Mouse (Mus musculus) heart, embryonic 10.5 days (tissue): ENCODE data around the gene Fibcd1. TPM values are rescaled to one million over a fixed set of nuclear protein-coding genes. Genes with fewer than 3 reads are reported as not detected.

Experiments used
- DNase-seq: peaks from one replicate; pipeline ENCODE4 v3.0.0-alpha.2; 2017; ENCODE audit warnings: low spot score
- H3K27ac ChIP-seq: fragments of 300-500 bp; sonication (generic); 2 replicates; pipeline ENCODE4 v1.5.1; 2016; ENCODE audit warnings: mild to moderate bottlenecking
- H3K27me3 ChIP-seq: fragments of 300-500 bp; sonication (generic); 2 replicates; pipeline ENCODE4 v1.6.1; 2016; ENCODE audit warnings: mild to moderate bottlenecking; ENCODE audit not compliant: poor library complexity, insufficient read depth, severe bottlenecking
- H3K36me3 ChIP-seq: fragments of 300-500 bp; sonication (generic); 2 replicates; pipeline ENCODE4 v1.6.1; 2016; ENCODE audit warnings: mild to moderate bottlenecking, moderate library complexity
- H3K4me1 ChIP-seq: fragments of 300-500 bp; sonication (generic); 2 replicates; pipeline ENCODE4 v1.6.1; 2016; ENCODE audit warnings: mild to moderate bottlenecking
- H3K4me3 ChIP-seq: fragments of 300-500 bp; sonication (generic); 2 replicates; pipeline ENCODE4 v1.5.1; 2016; ENCODE audit warnings: mild to moderate bottlenecking, moderate library complexity
- H3K9me3 ChIP-seq: fragments of 300-500 bp; sonication (generic); 2 replicates; pipeline ENCODE4 v1.6.1; 2016; ENCODE audit warnings: mild to moderate bottlenecking, moderate library complexity
- WGBS: fragments of 180-500 bp; shearing (Covaris S2); methylation state at CpG from one replicate; pipeline ENCODE4 v1.1.7; 2016; 5-methylcytosine and 5-hydroxymethylcytosine counted together
- polyA plus RNA-seq: library from polyadenylated mRNA; unstranded; fragments of >200 nt; fragmentation: Nextera tagmentation; extraction: Ambion mirVana; gene quantifications from 2 replicates; pipeline ENCODE4 v1.2.1, GENCODE M21; 2016

Fibcd1 gene
- polyA plus RNA-seq, 1 experiment from 2014 or later, result 0.36 TPM

- Histone ChIP-seq H3K4me1 (peaks cover 7% of the 10 kb centered on the region), H3K27ac (no peak overlapping the region), H3K27me3 (no peaks in the 10 kb centered on the region), H3K4me3 (no peak overlapping the region), H3K36me3 (peaks cover 87% of the 10 kb centered on the region), H3K9me3 (no peaks in the 10 kb centered on the region)
- DNase-seq, result no peak
- WGBS, result 88% methylated on average over 9 of the region's 9 CpGs
Measured at GRCm38 (mm10) chr2:31801416-31801815, 44.4 kb downstream of the Fibcd1 start.

GRCm38 (mm10) chr2:31796943-31797342, 48.9 kb downstream of the Fibcd1 start:
- Histone ChIP-seq H3K4me3 (no peak overlapping the region), H3K9me3 (no peaks in the 10 kb centered on the region), H3K27me3 (no peaks in the 10 kb centered on the region), H3K4me1 (no peaks in the 10 kb centered on the region), H3K27ac (no peak overlapping the region), H3K36me3 (peaks cover 100% of the 10 kb centered on the region)
- no peak for DNase-seq
- WGBS, result 89% methylated on average over 3 of the region's 3 CpGs

- peaks cover 99% of the 10 kb centered on the region for H3K36me3 ChIP-seq
- WGBS, result 79% methylated on average over 6 of the region's 6 CpGs
- H3K27me3 ChIP-seq, result no peaks in the 10 kb centered on the region
- H3K9me3 ChIP-seq, result no peaks in the 10 kb centered on the region
- no peak for DNase-seq
- H3K27ac ChIP-seq, result no peak overlapping the region
- H3K4me1 ChIP-seq, result no peaks in the 10 kb centered on the region
- H3K4me3 ChIP-seq, result no peak overlapping the region
Measured at GRCm38 (mm10) chr2:31792611-31793010, 53.2 kb downstream of the Fibcd1 start.

DNA sequence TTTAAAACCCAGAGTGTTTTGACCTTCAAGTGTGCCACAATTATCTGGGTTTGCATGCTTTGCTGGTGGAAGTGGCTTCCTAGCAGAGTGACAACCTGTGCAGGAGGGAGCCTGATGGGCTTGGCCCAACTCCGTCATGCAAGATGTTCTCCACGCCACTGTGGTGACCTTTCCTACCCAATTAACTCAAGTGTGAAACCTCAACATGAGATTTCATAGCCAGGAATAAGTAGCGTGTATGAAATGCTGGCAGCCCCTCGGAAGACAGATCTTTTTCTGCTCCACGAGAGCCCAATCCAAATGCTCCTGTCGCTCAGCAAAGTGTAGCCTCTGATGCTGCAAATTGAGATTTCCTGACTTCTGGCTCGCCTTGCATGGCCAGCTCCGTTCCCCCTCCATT, 54.5 kb downstream of the Fibcd1 start:
- H3K27ac ChIP-seq, result no peak overlapping the region
- no peaks in the 10 kb centered on the region for H3K27me3 ChIP-seq
- no peak overlapping the region for H3K4me3 ChIP-seq
- peaks cover 99% of the 10 kb centered on the region for H3K36me3 ChIP-seq
- WGBS, result 90% methylated on average over 8 of the region's 8 CpGs
- no peaks in the 10 kb centered on the region for H3K9me3 ChIP-seq
- no peaks in the 10 kb centered on the region for H3K4me1 ChIP-seq
- no peak for DNase-seq

DNA sequence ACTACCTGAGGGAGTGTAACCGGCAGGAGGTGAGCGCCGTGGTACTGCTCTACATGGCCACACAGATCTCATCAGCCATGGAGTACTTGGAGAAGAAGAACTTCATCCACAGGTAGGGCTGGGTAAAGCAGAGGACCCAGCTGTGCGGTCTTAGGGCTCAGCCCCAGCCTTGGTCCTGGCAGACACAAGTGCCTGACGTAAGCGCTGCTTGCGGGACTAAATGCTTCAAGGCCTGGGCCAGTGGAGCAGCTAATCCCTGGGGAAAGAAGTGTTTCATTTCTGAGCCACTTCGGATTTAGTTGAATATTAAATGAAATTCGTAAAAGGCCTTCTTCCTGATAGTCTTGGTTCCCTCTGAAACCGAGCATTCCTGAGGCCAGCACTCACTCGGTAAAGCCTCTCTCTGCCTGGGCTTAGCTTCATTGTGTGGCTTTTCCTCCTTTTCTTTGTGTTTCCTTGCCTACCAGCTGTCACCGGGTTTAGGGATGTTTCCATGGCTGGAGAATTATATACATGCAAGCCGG, 55.0 kb downstream of the Fibcd1 start:
- Histone ChIP-seq H3K36me3 (peaks cover 99% of the 10 kb centered on the region), H3K27ac (no peak overlapping the region)
- 88% methylated on average over 13 of the region's 13 CpGs for WGBS

DNA sequence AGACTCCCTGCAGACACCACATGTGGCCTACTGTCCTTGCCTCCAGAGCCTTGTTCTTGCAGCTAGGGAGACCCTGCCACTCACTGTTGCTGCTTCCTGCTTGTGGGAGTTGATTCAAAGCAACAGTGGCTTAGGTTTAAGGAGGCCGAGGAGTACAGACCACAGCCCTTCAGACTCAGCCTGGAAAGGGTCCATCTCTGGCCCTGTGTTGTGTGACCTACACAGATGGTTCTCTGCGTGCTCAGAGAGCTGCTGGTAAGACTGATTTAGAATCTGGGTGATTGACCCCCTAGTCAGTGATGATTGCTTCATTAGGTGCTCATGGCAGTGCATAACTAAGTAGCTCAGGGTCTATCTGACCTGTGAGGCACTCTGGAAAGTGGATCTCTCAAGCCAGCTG, 56.6 kb downstream of the Fibcd1 start:
- Histone ChIP-seq H3K9me3 (no peaks in the 10 kb centered on the region), H3K36me3 (peaks cover 99% of the 10 kb centered on the region), H3K4me1 (no peaks in the 10 kb centered on the region), H3K4me3 (no peak overlapping the region), H3K27ac (no peak overlapping the region), H3K27me3 (no peaks in the 10 kb centered on the region)
- no peak for DNase-seq
- WGBS, result 85% methylated on average over 2 of the region's 2 CpGs

More for the DNA sequence above, 55.0 kb downstream of the Fibcd1 start:
- H3K27me3 ChIP-seq, result no peaks in the 10 kb centered on the region
- no peak for DNase-seq
- H3K4me1 ChIP-seq, result no peaks in the 10 kb centered on the region
- H3K9me3 ChIP-seq, result no peaks in the 10 kb centered on the region
- H3K4me3 ChIP-seq, result no peak overlapping the region

GRCm38 (mm10) chr2:31788227-31788626, 57.6 kb downstream of the Fibcd1 start:
- 80% methylated on average over 3 of the region's 3 CpGs for WGBS
- no peaks in the 10 kb centered on the region for H3K27me3 ChIP-seq
- no peaks in the 10 kb centered on the region for H3K4me1 ChIP-seq
- no peak overlapping the region for H3K27ac ChIP-seq
- no peak overlapping the region for H3K4me3 ChIP-seq
- DNase-seq, result no peak
- H3K36me3 ChIP-seq, result peaks cover 99% of the 10 kb centered on the region
- no peaks in the 10 kb centered on the region for H3K9me3 ChIP-seq

GRCm38 (mm10) chr2:31787029-31787428, 58.8 kb downstream of the Fibcd1 start:
- whole genome bisulfite sequencing, result 28% methylated on average over 7 of the region's 7 CpGs
- H3K9me3 ChIP-seq, result no peaks in the 10 kb centered on the region
- peaks cover 99% of the 10 kb centered on the region for H3K36me3 ChIP-seq
- no peak overlapping the region for H3K27ac ChIP-seq
- DNase-seq, result no peak
- no peaks in the 10 kb centered on the region for H3K4me1 ChIP-seq
- no peaks in the 10 kb centered on the region for H3K27me3 ChIP-seq
- H3K4me3 ChIP-seq, result no peak overlapping the region

DNA sequence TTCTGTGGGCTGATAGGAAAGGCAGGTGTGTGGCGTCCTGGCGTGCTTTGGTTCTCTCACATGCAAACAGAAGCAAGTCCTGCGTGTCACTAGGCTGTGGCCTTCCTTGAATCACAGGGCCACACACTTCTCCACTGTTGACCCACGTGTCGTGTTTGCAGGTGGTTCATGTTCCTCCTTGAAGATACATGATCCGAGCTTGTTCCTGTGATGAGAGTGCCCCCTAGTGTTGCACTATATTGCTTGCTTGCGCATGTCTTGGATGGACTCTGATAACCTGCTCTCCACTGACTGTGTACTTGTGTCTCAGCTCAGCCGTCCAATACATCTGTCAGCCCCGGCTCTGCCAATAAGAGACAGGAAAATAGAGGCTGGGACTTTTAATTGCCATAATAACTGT, 60.7 kb downstream of the Fibcd1 start:
- no peak for DNase-seq
- Histone ChIP-seq H3K4me3 (no peak overlapping the region), H3K4me1 (no peaks in the 10 kb centered on the region), H3K36me3 (peaks cover 99% of the 10 kb centered on the region), H3K27me3 (no peaks in the 10 kb centered on the region), H3K27ac (no peak overlapping the region), H3K9me3 (no peaks in the 10 kb centered on the region)
- WGBS, result 49% methylated on average over 9 of the region's 9 CpGs

DNA sequence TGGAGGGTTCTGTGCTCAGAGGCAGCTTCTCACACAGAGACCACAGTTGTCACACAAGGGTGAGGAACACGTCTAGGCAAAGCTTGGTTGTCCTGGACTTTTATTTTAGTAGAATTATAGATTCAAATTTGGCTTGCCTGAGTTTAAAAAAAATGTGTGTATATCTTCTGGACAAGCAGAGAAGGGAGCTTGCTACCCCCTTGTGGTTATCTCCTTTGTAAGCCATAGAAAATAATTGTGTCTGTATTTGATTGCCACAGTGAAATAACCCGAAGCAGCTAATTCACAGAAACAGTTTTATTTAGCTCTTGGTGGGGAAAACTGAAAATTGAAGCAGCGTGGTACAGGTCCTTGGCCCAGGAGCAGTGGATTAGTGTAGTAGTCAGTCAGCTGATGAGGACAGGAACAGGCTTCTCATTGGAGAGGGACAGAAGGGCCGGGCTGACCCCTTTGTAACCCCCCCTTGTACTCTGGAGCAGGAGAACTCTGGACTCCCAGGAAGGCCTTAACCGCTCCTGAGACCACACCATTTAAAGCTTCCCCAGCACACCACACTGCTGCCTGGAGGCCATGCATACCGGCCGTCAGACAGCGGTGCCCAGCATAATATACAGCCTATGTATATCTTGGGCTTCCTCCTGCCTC, 62.7 kb downstream of the Fibcd1 start:
- Histone ChIP-seq H3K9me3 (no peaks in the 10 kb centered on the region), H3K4me1 (no peaks in the 10 kb centered on the region), H3K27me3 (no peaks in the 10 kb centered on the region), H3K27ac (no peak overlapping the region), H3K4me3 (no peak overlapping the region), H3K36me3 (peaks cover 99% of the 10 kb centered on the region)
- DNase-seq, result no peak
- WGBS, result 78% methylated on average over 8 of the region's 8 CpGs

- Histone ChIP-seq H3K27me3 (no peaks in the 10 kb centered on the region), H3K4me3 (no peak overlapping the region), H3K9me3 (no peaks in the 10 kb centered on the region), H3K36me3 (peaks cover 82% of the 10 kb centered on the region), H3K4me1 (peaks cover 7% of the 10 kb centered on the region; the same call in 1 of the 2 replicates), H3K27ac (no peak overlapping the region)
- 88% methylated on average over 2 of the region's 2 CpGs for WGBS
- DNase-seq, result no peak
Measured at GRCm38 (mm10) chr2:31779258-31779657, 66.5 kb downstream of the Fibcd1 start.

GRCm38 (mm10) chr2:31776479-31776878, 69.3 kb downstream of the Fibcd1 start:
- Histone ChIP-seq H3K27me3 (no peaks in the 10 kb centered on the region), H3K27ac (no peak overlapping the region), H3K4me1 (peaks cover 13% of the 10 kb centered on the region), H3K36me3 (peaks cover 61% of the 10 kb centered on the region), H3K9me3 (no peaks in the 10 kb centered on the region), H3K4me3 (no peak overlapping the region)
- DNase-seq, result no peak
- WGBS, result 79% methylated on average over 3 of the region's 3 CpGs

- H3K4me3 ChIP-seq, result 0 out of 2 replicates have a peak overlapping the region, but pooled peaks have one; percentile 3
- 32% methylated on average over 7 of the region's 7 CpGs for WGBS
- no peak for DNase-seq
Measured at GRCm38 (mm10) chr2:31770781-31771441, 74.9 kb downstream of the Fibcd1 start.

More at GRCm38 (mm10) chr2:31770781-31771441, 74.9 kb downstream of the Fibcd1 start:
- H3K4me1 ChIP-seq, result peaks cover 52% of the 10 kb centered on the region
- H3K27me3 ChIP-seq, result no peaks in the 10 kb centered on the region
- H3K27ac ChIP-seq, result peak overlapping the region; percentile 4; the same call in 1 of the 2 replicates
- H3K36me3 ChIP-seq, result peaks cover 19% of the 10 kb centered on the region
- no peaks in the 10 kb centered on the region for H3K9me3 ChIP-seq
